Mouse (Mus musculus) brain, embryonic 14.5 days (tissue): ENCODE data around the gene Pde4dip. TPM values are rescaled to one million over a fixed set of nuclear protein-coding genes. Genes with fewer than 3 reads are reported as not detected.

Experiments
- DNase-seq: peaks from one replicate; pipeline ENCODE4 v3.0.0-alpha.2; 2011; ENCODE audit warnings: low read depth
- CTCF ChIP-seq: fragments of 200-500 bp; IDR thresholded peaks from 2 replicates; pipeline ENCODE4 v1.5.1; 2012; ENCODE audit warnings: inconsistent platforms, mild to moderate bottlenecking, moderate library complexity, borderline replicate concordance; ENCODE audit not compliant: insufficient read depth, insufficient read length; ENCODE audit errors: extremely low read depth
- POLR2A ChIP-seq: fragments of 200-500 bp; IDR thresholded peaks from 2 replicates; pipeline ENCODE4 v1.6.1; 2012; ENCODE audit warnings: mild to moderate bottlenecking, inconsistent platforms, borderline replicate concordance; ENCODE audit not compliant: poor library complexity, insufficient read depth, insufficient read length, severe bottlenecking; ENCODE audit errors: extremely low read depth
- polyA plus RNA-seq: library from polyadenylated mRNA; depleted of rRNA; stranded (reverse); fragments of >200 nt; gene quantifications from 2 replicates; pipeline ENCODE4 v1.2.3, GENCODE M21; 2012

Gene Pde4dip
- polyA plus RNA-seq, 1 experiment, result 69.0 TPM

GRCm38 (mm10) chr3:97691443-97692017 lies 197.0 kb downstream of the Pde4dip start:
- no peak for TF ChIP-seq CTCF
- TF ChIP-seq POLR2A, result no peak
- DNase-seq, result peak; percentile 55

GRCm38 (mm10) chr3:97690590-97690989 lies 197.9 kb downstream of the Pde4dip start:
- DNase-seq, result no peak
- TF ChIP-seq CTCF, result no peak
- no peak for TF ChIP-seq POLR2A

- DNase-seq, result no peak
- TF ChIP-seq POLR2A, result no peak
- TF ChIP-seq CTCF, result no peak
Measured at GRCm38 (mm10) chr3:97689289-97689688, 199.2 kb downstream of the Pde4dip start.

- DNase-seq, result no peak
- TF ChIP-seq POLR2A, result no peak
- no peak for TF ChIP-seq CTCF
Measured at GRCm38 (mm10) chr3:97686372-97687117, 202.0 kb downstream of the Pde4dip start.

- TF ChIP-seq POLR2A, result no peak
- TF ChIP-seq CTCF, result no peak
- DNase-seq, result peak; percentile 40
Measured at GRCm38 (mm10) chr3:97683560-97684195, 204.8 kb downstream of the Pde4dip start.

- no peak for DNase-seq
- TF ChIP-seq POLR2A (no peak), CTCF (no peak)
Measured at GRCm38 (mm10) chr3:97682576-97682975, 205.9 kb downstream of the Pde4dip start.

- TF ChIP-seq POLR2A (no peak), CTCF (no peak)
- no peak for DNase-seq
Measured at GRCm38 (mm10) chr3:97682159-97682502, 206.4 kb downstream of the Pde4dip start.

GRCm38 (mm10) chr3:97681321-97682158 lies 207.0 kb downstream of the Pde4dip start:
- DNase-seq, result peak; percentile 83
- TF ChIP-seq POLR2A, result no peak
- peak; percentile 71 for TF ChIP-seq CTCF

GRCm38 (mm10) chr3:97680631-97681320 lies 207.7 kb downstream of the Pde4dip start:
- TF ChIP-seq CTCF (peak; percentile 86), POLR2A (no peak)
- DNase-seq, result peak; percentile 78

- TF ChIP-seq CTCF (no peak), POLR2A (no peak)
- no peak for DNase-seq
Measured at GRCm38 (mm10) chr3:97678416-97678815, 210.1 kb downstream of the Pde4dip start.
